Mouse (Mus musculus): ENCODE data around the gene E2f6. TPM values are rescaled to one million over a fixed set of nuclear protein-coding genes. Genes with fewer than 3 reads are reported as not detected.

The E2f6 gene
- total RNA-seq, 2 experiments from 2014 or later: 139 to 159 TPM

DNA sequence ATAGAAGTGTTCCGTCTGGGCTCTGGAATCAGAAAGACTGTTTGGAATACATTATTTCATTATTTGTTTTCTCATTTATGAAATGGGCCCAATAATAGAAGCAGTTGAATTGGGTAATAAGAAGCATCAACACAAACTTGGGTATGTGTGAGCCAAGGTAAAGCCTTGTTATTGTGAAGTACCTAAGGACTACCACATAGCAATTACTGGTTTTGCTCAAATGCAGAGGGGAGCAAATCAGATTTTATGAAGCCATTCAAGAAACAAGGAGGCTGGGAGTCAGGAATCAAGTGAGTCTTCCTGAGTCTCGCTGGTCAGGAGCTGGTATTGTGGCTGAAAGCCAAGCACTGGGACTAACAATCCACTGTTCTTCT, 45.5 kb downstream of the E2f6 start:
- TF ChIP-seq CTCF (IDR thresholded peaks at IDR 0.05): no peak
- intact Hi-C loops (cut with DNase I): no loop called here
- DNase-seq: no peak
- Histone ChIP-seq H3K4me3 (no peak overlapping the region), H3K27ac (no peak overlapping the region)

DNA sequence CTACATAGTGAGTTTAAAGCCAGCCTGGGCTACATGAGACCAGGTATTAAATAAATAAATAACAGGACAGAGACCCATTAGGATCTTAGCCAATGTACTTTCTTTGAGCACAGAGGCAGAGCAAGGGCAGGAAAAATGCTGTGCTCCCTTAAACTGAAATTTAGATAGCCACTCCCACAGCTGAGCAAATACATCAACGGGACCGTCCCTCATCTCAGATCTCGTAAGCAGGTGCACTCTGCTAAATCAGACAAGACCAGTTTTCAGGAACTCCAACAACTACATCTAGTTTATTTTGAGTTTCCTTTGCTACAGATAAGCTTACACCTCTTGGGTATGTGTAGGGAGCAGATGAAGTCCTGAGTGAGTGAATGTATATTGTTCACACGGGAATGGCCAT, 47.3 kb downstream of the E2f6 start:
- TF ChIP-seq CTCF (IDR thresholded peaks at IDR 0.05): no peak
- no peak overlapping the region for H3K27ac ChIP-seq
- intact Hi-C loops (cut with DNase I): no loop called here
- no peak overlapping the region for H3K4me3 ChIP-seq
- no peak for DNase-seq

DNA sequence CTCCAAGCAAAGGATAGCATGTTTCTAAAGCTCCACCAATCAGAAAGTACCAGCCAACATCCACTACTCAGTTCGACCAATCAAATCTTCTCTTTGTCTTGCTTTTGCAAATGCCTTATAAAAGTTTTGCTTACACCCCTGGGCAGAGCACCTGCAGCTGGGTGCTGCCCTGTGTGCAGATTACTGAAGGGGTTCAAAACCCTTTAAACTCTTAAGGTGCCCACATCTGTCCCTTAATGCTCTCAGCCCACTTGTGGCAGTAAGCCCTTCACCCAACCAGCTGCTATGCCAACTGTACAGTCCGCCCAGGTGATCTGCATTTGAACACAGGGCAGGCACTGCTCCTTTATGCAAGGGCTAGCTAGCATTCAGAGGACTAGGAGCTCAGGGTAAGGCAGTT, 49.0 kb downstream of the E2f6 start:
- no peak for TF ChIP-seq CTCF (IDR thresholded peaks at IDR 0.05)
- intact Hi-C loops (cut with DNase I): no loop called here
- DNase-seq: no peak
- Histone ChIP-seq H3K4me3 (no peak overlapping the region), H3K27ac (no peak overlapping the region)

DNA sequence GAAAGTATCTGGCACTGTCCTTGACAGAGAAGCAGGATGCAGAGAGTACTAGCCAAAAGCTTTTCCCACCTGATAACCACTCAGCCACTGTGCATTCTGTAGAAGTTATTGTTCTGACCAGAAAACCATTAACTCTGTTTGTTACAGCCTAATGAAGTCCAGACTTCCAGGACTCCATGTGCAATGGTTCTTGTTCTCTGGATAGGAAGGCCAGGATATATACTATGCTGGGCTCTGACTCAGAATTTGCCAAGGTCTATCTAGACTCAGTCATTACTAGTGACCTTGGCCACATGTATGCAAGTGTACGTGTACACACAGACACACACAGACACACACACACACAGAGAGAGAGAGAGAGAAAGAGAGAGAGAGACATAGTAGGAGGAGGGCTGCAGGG, 49.8 kb downstream of the E2f6 start:
- H3K27ac ChIP-seq: no peak overlapping the region
- H3K4me3 ChIP-seq: no peak overlapping the region
- TF ChIP-seq CTCF (IDR thresholded peaks at IDR 0.05): no peak
- DNase-seq: no peak
- intact Hi-C loops (cut with DNase I): no loop called here

DNA sequence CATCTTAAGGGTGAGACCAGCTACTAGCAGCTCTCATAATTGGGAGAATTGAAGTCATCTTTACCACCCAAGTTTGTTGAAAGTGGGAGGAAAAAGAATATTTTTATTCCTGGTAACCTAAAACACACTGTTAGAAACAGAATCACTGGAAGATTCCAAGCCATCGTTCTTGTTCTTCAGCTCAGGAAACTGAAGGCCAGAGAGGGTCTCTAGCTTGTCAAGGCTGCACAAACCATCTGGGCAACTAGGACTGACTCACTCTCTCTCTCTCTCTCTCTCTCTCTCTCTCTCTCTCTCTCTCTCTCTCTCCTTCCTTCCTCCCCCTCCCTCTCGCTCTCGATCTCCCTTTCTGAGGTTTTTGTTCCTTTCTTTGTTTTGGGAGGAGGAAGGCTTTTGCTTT, 50.2 kb downstream of the E2f6 start:
- Histone ChIP-seq H3K4me3 (no peak overlapping the region), H3K27ac (no peak overlapping the region)
- TF ChIP-seq CTCF (IDR thresholded peaks at IDR 0.05): no peak
- DNase-seq: no peak
- intact Hi-C loops (cut with DNase I): no loop called here

DNA sequence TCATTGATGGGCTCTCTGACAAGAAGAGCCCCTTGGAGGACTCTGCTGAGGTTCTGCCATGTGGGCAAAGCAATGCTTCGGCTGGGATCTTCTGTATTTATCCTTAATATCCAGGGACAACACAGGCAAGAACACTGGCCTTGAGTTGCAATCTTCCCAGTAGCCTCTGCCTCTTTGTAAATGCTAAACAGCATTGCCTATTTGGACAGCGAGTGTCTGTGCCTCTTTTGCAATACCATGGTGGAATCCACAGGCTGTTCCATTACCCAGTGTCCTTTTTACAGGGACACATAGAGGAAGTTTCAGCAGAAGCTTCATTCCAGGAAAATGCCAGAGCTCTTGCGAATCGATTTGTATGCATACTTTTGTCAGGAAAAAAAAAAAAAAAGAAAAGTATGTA, 53.7 kb downstream of the E2f6 start:
- intact Hi-C loops (cut with DNase I): no loop called here
- TF ChIP-seq CTCF (IDR thresholded peaks at IDR 0.05): no peak
- Histone ChIP-seq H3K27ac (no peak overlapping the region), H3K4me3 (no peak overlapping the region)
- DNase-seq: no peak

DNA sequence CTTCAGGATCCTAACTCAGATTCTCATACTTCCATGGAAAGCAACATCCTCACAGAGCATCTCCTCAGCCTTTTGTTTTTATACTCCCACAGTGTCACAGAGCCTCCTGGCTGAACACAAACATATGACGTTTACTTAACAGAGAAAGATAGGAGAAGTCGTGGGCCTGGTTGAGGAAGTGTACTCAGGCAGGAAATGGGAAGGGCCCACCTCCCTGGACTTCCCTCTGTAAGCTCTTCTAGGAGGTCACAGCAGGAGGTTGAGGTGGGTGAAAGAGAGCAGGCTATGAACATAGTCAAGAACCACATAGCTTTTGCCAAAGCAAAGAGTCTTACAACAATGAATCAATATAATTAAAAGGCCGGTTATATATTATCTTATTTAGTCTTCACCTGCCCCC, 55.1 kb downstream of the E2f6 start:
- Histone ChIP-seq H3K4me3 (no peak overlapping the region), H3K27ac (no peak overlapping the region)
- TF ChIP-seq CTCF (IDR thresholded peaks at IDR 0.05): no peak
- no peak for DNase-seq
- intact Hi-C loops (cut with DNase I): no loop called here

DNA sequence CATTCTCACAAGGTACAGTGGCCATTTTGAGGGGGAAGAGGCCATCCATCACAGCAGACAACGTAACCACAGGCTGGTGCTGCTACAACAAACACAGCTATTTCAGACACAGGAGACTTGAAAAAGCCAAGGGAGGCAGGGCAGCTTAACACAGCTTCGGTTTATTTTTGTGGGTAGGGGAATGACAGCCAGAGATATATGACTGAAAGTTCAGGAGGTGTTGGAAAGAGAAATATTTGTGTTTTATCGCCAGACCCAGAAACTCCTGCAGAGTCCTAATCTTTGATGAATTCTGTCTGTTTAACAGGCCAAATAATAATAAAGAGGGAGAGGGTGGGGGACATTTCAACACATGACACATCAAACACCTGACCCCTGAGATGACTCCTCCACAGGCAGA, 55.7 kb downstream of the E2f6 start:
- no peak for DNase-seq
- no peak overlapping the region for H3K27ac ChIP-seq
- intact Hi-C loops (cut with DNase I): no loop called here
- no peak overlapping the region for H3K4me3 ChIP-seq
- TF ChIP-seq CTCF (IDR thresholded peaks at IDR 0.05): no peak

DNA sequence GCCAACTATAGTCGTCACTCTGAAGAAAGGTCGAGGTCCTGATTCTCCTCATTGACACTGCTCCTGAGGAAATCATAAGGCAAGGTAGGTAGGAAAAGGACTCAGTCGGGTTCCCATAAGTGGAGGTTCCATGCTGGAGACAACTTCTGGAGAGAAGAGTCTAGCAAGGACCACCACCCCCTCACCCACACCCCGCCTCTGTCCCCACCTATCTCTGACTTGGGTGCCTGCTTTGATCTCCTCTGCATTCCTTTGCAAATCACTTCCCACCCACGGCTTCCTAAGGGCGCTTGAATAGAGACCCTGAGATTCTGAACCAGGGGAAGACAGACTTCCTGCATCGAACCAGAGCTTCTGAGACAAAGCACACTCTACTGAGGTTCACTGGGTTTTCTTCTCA, 56.5 kb downstream of the E2f6 start:
- H3K27ac ChIP-seq: no peak overlapping the region
- no peak overlapping the region for H3K4me3 ChIP-seq
- no peak for DNase-seq
- TF ChIP-seq CTCF (IDR thresholded peaks at IDR 0.05): no peak
- intact Hi-C loops (cut with DNase I): no loop called here

DNA sequence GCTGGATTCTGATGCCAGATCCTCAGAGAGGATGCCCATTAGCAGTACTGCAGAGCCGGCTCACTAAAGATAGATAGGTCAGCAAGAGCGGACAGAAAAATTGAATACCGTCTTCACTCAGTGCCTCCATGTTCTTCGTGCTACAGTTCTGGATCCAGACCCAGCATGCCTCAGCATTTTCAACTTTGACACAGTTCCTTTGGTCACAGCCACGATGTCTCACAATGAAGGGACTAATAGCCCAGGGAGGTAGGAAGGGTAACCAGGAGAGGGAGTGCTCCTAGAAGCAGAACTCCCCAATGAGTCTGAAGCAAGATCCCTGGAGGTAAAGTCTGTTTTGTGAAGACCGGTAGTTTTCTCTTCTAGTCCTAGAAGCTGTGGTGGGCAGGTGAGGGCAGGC, 57.9 kb downstream of the E2f6 start:
- peak overlapping the region; percentile 82; the same call in 1 of the 2 replicates for H3K27ac ChIP-seq
- DNase-seq: no peak
- no peak overlapping the region for H3K4me3 ChIP-seq
- intact Hi-C loops (cut with DNase I): no loop called here
- TF ChIP-seq CTCF (IDR thresholded peaks at IDR 0.05): no peak

DNA sequence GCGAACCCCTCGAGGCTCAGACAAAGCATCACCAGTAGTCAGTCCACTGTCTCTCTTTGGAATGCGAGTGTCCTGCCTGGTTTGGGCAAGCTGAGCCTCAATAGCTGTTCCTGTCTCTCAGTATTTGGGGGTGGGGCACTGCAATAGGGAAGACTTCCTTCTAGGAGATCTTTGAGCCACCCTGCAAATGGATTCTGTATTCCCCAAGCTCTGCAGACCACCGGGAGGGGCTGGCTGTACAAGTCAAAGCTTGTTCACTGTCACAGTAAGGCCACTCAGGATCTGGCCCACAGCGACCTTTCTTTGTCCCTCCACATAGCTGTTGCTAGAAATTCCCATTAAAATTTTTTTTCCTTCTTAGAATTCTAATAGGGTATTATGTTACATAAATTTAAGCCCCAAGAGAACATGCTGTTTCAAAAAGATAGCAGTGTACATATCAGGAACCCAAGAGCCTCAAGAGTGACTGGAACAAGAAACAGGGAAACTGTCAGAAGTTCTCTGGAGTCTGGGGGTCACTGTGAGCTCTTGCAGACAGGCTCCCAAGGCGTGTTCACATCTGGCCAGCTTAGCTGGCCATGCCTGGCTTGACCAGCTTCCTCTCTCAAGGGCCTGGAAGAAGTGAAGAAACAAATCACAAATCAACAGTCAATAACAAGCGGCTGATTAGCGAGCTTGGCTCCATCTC, 58.5 kb downstream of the E2f6 start:
- H3K4me3 ChIP-seq: no peak overlapping the region
- no peak for DNase-seq
- peak overlapping the region; percentile 82 for H3K27ac ChIP-seq
- intact Hi-C loops (cut with DNase I): no loop called here
- TF ChIP-seq CTCF (IDR thresholded peaks at IDR 0.05): no peak

DNA sequence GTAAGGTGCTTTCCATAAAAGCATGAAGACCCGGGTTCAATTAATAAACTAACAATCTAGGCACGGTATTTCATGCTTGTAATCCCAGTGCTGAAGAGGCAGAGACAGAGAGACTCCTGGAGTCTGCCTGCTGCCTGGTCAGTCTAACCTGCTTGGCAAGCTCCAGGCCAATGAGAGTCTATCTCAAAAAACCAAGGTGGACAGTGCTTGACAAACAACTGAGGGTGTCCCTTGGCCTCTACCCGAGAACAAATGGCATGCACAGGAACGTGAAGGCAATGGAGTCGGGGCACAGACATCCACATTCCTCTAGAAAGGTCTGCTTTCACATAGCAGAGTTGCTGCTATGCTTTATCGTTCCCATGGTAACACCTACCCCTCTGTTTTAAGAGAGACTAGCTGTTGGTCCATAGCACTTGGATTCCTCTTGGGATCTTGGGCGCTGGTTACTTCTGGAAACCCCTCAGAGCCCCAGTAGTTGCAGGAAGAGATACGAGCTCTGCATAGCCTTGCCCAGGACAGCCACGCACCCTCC, 59.2 kb downstream of the E2f6 start:
- Histone ChIP-seq H3K27ac (peak overlapping the region; percentile 82), H3K4me3 (peak overlapping the region; percentile 16; the same call in 1 of the 2 replicates)
- no peak for TF ChIP-seq CTCF (IDR thresholded peaks at IDR 0.05)
- intact Hi-C loops (cut with DNase I): loop anchor here (2.0 kb wide), 1 partner anchor 19 kb away; no protein-coding TSS in a partner anchor
- DNase-seq: no peak

DNA sequence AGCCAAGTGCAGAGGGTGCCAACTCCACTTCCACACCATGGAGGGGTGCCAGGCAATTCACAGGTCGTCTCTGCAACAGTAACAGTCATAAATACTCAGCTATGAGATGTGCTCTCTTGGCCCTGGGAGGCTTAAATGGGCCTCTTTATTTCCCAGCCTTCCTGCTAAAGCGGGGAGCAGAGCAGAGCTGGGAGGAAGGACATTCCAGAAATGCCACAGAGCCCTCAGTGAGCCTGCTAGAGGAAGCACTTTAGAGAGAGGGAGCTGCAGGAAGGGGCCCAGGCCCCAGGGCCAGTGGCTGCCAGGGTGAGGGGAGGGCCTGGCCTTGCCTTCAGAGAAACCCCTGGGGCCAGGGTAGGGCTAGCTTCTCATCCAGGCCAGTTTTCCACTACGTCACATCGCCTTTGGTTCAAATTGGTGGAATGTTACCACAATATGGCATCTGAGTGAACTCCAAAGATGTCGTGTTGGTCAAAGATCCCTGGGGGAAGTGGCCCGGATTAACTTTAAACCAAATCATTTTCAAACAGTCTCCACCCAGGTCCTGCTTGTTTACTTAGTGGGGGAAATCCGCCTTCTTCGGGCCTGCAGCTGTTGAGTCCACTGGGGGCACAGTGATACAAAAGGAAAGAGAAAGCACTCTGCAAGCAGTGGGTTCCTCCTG, 59.8 kb downstream of the E2f6 start:
- TF ChIP-seq CTCF (IDR thresholded peaks at IDR 0.05): no peak
- intact Hi-C loops (cut with DNase I): loop anchor here (2.0 kb wide), 1 partner anchor 20 kb away; no protein-coding TSS in a partner anchor
- Histone ChIP-seq H3K27ac (peak overlapping the region; percentile 82), H3K4me3 (peak overlapping the region; percentile 16)
- DNase-seq: peak; percentile 84

DNA sequence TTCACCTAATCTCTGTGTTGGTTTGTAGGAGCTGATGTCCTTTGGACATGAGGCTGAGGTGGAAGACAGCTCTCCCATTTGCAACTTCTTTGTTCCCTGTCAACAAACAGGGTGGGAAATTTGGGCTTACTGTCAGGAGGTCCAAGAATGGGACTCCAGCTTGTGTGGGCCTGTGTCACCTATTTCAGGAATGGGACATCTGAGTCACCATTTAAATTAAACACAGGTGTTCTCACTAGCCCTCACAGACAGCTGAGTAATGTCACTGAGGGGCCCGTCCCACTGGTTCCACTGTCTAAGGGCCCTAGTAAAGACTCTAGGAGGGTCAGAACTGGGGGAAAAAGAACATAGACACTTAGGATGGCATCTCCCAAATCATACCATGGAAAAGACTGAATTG, 61.2 kb downstream of the E2f6 start:
- H3K27ac ChIP-seq: no peak overlapping the region
- H3K4me3 ChIP-seq: no peak overlapping the region
- no peak for TF ChIP-seq CTCF (IDR thresholded peaks at IDR 0.05)
- intact Hi-C loops (cut with DNase I): no loop called here
- DNase-seq: no peak

All from gastrocnemius, adult 2 months (tissue).